Mouse (Mus musculus) embryonic fibroblast, embryonic 13.5 days (primary cell): ENCODE data around the gene Rgl1.

Source experiments
- CTCF ChIP-seq: IDR thresholded peaks from 2 replicates; pipeline ENCODE4 v1.5.1; 2011; ENCODE audit warnings: mild to moderate bottlenecking, control low read depth, low read length, moderate library complexity, borderline replicate concordance; ENCODE audit not compliant: insufficient read depth
- POLR2A ChIP-seq: IDR thresholded peaks from 2 replicates; pipeline ENCODE4 v1.6.1; 2011; ENCODE audit warnings: low read depth, mild to moderate bottlenecking, control low read depth, low read length, moderate library complexity

GRCm38 (mm10) chr1:152612535-152613157 is 153.5 kb downstream of the Rgl1 start:
- no peak for TF ChIP-seq CTCF
- no peak for TF ChIP-seq POLR2A
